Mouse (Mus musculus) E14TG2a.4 (cell line): ENCODE measurements around the gene Ift81.

Experiments
- CTCF ChIP-seq: conservative IDR thresholded peaks from 2 replicates; pipeline ENCODE4 v1.5.1; 2014; ENCODE audit warnings: low read length
- NANOG ChIP-seq: IDR thresholded peaks from 2 replicates; pipeline ENCODE4 v1.6.1; 2014; ENCODE audit warnings: borderline replicate concordance, low read length, mixed read lengths
- POU5F1 ChIP-seq: IDR thresholded peaks from 2 replicates; pipeline ENCODE4 v1.6.1; 2014; ENCODE audit warnings: low read length, borderline replicate concordance

DNA sequence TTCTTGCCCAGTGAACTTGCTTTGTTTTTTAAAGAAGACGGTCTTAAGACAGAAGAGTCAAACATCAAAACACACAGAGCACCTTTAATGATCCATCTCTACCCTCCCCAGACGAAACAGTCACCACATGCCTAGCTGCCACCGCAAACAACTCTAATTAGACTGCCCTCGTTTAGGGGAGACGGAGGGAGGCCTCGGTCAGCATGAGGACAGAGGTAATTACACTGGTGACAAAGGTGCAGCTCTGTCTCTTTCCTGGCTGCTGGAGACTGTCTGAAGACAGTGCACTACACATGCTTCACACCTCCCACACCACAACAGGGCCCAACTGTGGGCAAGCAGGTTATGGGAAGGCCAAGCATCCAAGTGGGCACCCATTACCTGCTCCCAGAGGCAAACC lies 66.5 kb downstream of the Ift81 start:
- TF ChIP-seq CTCF (no peak), POU5F1 (no peak), NANOG (no peak)
